Mouse (Mus musculus): Measurements from ENCODE around the gene D630036H23Rik. TPM values are rescaled to one million over a fixed set of nuclear protein-coding genes. Genes with fewer than 3 reads are reported as not detected.

The D630036H23Rik gene
- total RNA-seq, 2 experiments from 2014 or later, result 1.1 to 1.3 TPM

Other genes with a start within 250 kb of the D630036H23Rik start
- 10 to 100 TPM; 28.6 to 34.7 TPM for gene Ankmy2, start 225.1 kb downstream of the D630036H23Rik start, total RNA-seq (2021)
- 10 to 100 TPM; 40.2 to 67.5 TPM for gene Bzw2, start 224.1 kb downstream of the D630036H23Rik start, total RNA-seq (2021)
- gene Lrrc72, start 128.8 kb downstream of the D630036H23Rik start, total RNA-seq (2021), result not detected
- gene Sostdc1, start 68.0 kb downstream of the D630036H23Rik start, total RNA-seq (2021), result 1 to 10 TPM; 2.1 to 5.1 TPM
- 1 to 10 TPM; 7.4 to 8.6 TPM for gene Ispd, start 731 bp downstream of the D630036H23Rik start, total RNA-seq (2021)

Data from adrenal gland, postnatal 10 days (tissue).